Mouse (Mus musculus) forebrain, embryonic 12.5 days (tissue): Measurements from ENCODE around the gene Rogdi. TPM values are rescaled to one million over a fixed set of nuclear protein-coding genes. Genes with fewer than 3 reads are reported as not detected.

ENCODE experiments used
- ATAC-seq: fragments of 200-750 bp; cut with Nextera tagmentation; 2 replicates; pipeline ENCODE4 v1.8.0; 2017; ENCODE audit warnings: moderate TSS enrichment; ENCODE audit not compliant: low FRiP score
- H3K27ac ChIP-seq: fragments of 300-500 bp; sonication (generic); 2 replicates; pipeline ENCODE4 v1.5.1; 2016; ENCODE audit warnings: mild to moderate bottlenecking
- H3K27me3 ChIP-seq: fragments of 300-500 bp; sonication (generic); 2 replicates; pipeline ENCODE4 v1.6.1; 2016; ENCODE audit warnings: mild to moderate bottlenecking
- H3K36me3 ChIP-seq: fragments of 300-500 bp; sonication (generic); replicated peaks from 2 replicates; pipeline ENCODE4 v1.6.1; 2016; ENCODE audit warnings: mild to moderate bottlenecking
- H3K4me1 ChIP-seq: fragments of 300-500 bp; sonication (generic); 2 replicates; pipeline ENCODE4 v1.6.1; 2016
- H3K4me2 ChIP-seq: fragments of 300-500 bp; sonication (generic); 2 replicates; pipeline ENCODE4 v1.6.1; 2016; ENCODE audit warnings: mild to moderate bottlenecking, moderate library complexity
- H3K4me3 ChIP-seq: fragments of 300-500 bp; sonication (generic); replicated peaks from 2 replicates; pipeline ENCODE4 v1.5.1; 2016; ENCODE audit warnings: mild to moderate bottlenecking
- H3K9ac ChIP-seq: fragments of 300-500 bp; sonication (generic); 2 replicates; pipeline ENCODE4 v1.6.1; 2016; ENCODE audit warnings: mild to moderate bottlenecking
- H3K9me3 ChIP-seq: fragments of 300-500 bp; sonication (generic); 2 replicates; pipeline ENCODE4 v1.6.1; 2016
- WGBS: fragments of 180-500 bp; shearing (Covaris S2); methylation state at CpG from one replicate; pipeline ENCODE4 v1.1.7; 2016; 5-methylcytosine and 5-hydroxymethylcytosine counted together
- polyA plus RNA-seq: library from polyadenylated mRNA; unstranded; fragments of >200 nt; fragmentation: Nextera tagmentation; extraction: Ambion mirVana; gene quantifications from 2 replicates; pipeline ENCODE4 v1.2.1, GENCODE M21; 2016

Rogdi gene
- polyA plus RNA-seq, 1 experiment from 2014 or later = 80.2 TPM

DNA sequence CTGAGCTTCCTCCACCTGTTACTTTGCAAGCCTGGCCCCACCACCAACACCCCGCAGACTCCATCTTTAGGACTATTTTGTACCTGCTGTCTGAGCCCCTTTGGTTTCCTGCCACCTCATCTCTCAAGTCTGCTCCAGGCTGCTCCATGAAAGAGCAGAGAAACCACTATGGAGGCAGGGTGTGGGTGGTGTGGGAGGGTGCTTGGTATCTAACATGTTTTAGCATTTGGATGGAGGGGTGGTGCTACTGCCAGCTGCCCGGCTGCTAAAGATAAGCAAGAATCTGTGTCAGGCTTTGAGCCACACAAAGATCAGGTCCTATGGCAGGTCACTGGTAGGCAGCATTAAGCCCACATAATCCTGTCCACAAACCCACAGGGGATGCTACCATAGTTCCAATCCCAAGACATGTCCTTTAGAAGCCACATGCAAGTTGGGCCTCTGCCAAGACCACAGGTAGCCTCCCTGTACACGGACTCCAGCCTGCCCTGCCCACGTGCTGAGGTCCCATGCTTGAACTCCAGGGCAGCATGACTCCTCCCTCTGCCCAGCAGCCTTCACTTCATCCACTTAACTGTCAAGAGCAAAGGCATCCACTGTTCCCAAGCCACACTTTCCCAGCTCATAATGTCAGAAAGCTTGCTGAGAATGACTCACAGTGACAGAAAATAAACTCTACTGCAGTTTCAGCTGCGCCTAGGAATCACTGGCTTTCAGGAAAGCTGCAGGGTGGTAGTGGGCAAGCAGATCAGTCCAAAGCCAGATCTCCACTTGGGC lies 34.9 kb downstream of the Rogdi start:
- H3K27ac ChIP-seq = no peak overlapping the region
- H3K4me3 ChIP-seq = no peak overlapping the region
- no peaks in the 10 kb centered on the region for H3K4me1 ChIP-seq
- H3K27me3 ChIP-seq = no peaks in the 10 kb centered on the region
- no peaks in the 10 kb centered on the region for H3K36me3 ChIP-seq
- no peak overlapping the region for H3K9ac ChIP-seq
- no peak for ATAC-seq
- H3K4me2 ChIP-seq = no peak overlapping the region
- no peaks in the 10 kb centered on the region for H3K9me3 ChIP-seq
- WGBS = 80% methylated on average over 5 of the region's 5 CpGs

DNA sequence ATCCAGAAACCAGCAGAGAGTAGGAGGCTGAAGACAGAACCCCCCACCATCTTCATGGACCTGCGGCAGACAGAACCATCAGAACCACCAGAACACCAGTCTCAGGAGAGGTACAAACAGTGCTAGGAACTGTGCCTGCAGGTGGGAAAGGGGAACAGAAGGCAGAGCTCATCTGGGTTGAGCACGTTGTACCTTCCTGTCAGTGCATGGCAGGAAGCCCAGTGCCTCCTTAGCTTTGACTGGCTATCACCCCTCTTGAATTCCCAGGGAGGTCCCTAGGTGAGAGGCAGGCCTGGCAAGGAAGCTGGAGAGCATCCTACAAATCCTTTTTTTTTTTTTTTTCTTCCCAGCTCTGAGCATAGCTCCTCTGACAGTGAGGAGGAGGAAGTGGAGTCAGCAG lies 37.2 kb downstream of the Rogdi start:
- no peak for ATAC-seq
- Histone ChIP-seq H3K27me3 (no peaks in the 10 kb centered on the region), H3K27ac (no peak overlapping the region), H3K4me3 (no peak overlapping the region), H3K36me3 (no peaks in the 10 kb centered on the region), H3K9ac (no peak overlapping the region), H3K9me3 (no peaks in the 10 kb centered on the region), H3K4me2 (no peak overlapping the region), H3K4me1 (no peaks in the 10 kb centered on the region)
- 79% methylated on average over 2 of the region's 2 CpGs for WGBS

DNA sequence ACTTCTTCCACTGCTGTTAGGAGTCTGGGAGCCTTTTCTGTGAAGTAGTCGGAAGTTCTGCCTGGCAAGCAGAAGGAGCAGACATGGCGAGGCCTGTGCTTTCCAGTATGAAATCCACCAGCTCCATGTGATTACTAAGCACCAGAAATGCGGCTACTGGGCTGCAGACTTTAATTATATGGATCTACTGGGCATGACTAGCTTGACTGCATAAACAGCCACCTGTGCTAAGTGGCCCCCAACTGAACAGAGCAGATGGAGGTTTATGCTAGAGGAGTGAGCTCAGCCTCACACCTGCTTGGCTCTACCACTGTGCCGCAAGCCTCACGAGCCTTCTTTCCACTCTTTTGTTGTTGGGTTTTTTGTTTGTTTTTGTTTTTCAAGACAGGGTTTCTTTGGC lies 38.8 kb downstream of the Rogdi start:
- WGBS = 77% methylated on average over 5 of the region's 5 CpGs
- 0 out of 2 replicates have a peak, but pooled peaks cover 3% of the 10 kb centered on the region for H3K36me3 ChIP-seq
- H3K4me3 ChIP-seq = no peak overlapping the region
- H3K27me3 ChIP-seq = no peaks in the 10 kb centered on the region
- H3K27ac ChIP-seq = no peak overlapping the region
- no peaks in the 10 kb centered on the region for H3K4me1 ChIP-seq
- H3K9me3 ChIP-seq = no peaks in the 10 kb centered on the region
- no peak overlapping the region for H3K4me2 ChIP-seq
- no peak for ATAC-seq
- H3K9ac ChIP-seq = no peak overlapping the region

DNA sequence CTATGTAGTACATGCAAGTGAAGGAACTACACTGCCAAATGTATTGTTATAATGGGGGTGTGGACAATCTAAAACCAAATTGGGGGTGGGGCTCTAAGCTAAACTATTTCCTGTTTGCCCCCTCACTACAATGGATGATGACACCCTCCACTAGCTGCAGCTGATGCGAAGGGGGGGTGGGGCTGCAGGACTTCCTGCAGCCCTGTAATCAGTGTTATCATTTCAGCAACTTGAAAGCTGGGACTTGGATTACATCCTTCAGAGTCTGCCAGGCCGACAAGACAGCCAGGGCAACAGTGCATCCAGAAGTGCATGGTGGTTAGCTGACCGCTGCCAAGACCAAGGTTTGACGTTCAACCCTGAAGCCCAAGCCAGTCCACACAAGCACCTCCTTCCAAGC lies 41.7 kb downstream of the Rogdi start:
- H3K4me2 ChIP-seq = no peak overlapping the region
- no peaks in the 10 kb centered on the region for H3K4me1 ChIP-seq
- no peaks in the 10 kb centered on the region for H3K27me3 ChIP-seq
- H3K27ac ChIP-seq = no peak overlapping the region
- no peaks in the 10 kb centered on the region for H3K9me3 ChIP-seq
- WGBS = 85% methylated on average over 4 of the region's 4 CpGs
- H3K9ac ChIP-seq = no peak overlapping the region
- no peak for ATAC-seq
- H3K4me3 ChIP-seq = no peak overlapping the region
- peaks cover 3% of the 10 kb centered on the region; the same call in 1 of the 2 replicates for H3K36me3 ChIP-seq

DNA sequence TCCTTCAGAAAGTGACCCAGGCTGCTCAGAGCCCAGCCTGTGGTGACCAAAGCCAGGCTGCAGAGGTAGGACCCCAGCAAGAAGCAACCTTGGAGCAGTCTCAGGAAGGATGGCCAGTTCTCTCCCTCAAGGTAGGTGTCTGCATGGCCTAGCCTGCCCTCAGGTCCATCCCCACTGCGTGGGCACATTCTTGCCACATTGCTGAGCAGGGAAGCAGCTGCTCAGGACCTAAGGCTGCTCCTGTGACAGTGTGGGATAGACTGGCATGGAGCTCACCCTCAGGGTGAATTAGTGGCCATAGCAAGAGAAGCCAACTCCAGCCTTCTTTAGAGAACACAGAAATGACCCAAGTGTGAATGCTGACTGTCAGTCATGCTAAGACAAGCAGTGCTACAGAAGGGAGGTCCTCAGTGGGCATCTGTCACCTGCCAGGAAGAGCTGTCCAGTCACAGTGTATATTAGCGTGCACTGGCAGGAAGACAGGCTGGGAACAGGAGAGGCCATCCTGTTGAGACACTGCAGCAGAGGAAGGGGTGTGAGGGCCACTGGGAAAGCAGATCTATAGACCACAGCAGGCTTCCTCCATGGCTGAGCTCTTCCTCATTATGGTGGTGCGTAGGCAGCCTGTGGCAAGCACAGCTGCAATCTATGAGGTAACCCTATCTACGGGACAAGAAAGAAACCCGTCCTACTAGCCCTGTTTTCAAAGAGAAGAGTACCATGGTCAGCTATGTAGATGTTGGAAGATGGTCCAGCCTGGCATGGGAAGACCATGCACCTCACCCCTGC lies 44.1 kb downstream of the Rogdi start:
- H3K27me3 ChIP-seq = no peaks in the 10 kb centered on the region
- H3K9ac ChIP-seq = no peak overlapping the region
- H3K4me3 ChIP-seq = no peak overlapping the region
- H3K4me2 ChIP-seq = no peak overlapping the region
- no peak for ATAC-seq
- H3K36me3 ChIP-seq = peaks cover 3% of the 10 kb centered on the region; the same call in 1 of the 2 replicates
- no peaks in the 10 kb centered on the region for H3K9me3 ChIP-seq
- peaks cover 7% of the 10 kb centered on the region for H3K4me1 ChIP-seq
- 88% methylated on average over 5 of the region's 5 CpGs for WGBS
- H3K27ac ChIP-seq = no peak overlapping the region

DNA sequence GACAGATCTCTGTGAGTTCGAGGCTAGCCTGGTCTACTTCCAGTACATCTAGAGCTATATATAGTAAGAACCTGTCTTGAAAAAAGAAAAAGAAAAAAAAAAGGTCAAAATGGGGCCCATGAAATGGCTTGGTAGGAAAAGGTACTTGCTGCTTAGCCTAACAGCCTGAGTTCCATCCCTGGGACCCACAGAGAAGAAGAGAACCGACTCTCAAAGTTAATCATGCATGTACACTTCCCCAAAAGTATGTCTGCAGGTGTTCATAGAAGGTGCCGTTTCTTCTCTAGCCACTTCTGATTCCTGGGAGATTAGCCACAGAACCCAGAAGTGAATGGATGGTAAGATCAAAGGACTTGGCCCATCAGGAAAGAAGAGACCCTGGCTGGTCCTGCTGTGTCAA lies 44.9 kb downstream of the Rogdi start:
- ATAC-seq = no peak
- Histone ChIP-seq H3K36me3 (peaks cover 3% of the 10 kb centered on the region; the same call in 1 of the 2 replicates), H3K27me3 (no peaks in the 10 kb centered on the region)

DNA sequence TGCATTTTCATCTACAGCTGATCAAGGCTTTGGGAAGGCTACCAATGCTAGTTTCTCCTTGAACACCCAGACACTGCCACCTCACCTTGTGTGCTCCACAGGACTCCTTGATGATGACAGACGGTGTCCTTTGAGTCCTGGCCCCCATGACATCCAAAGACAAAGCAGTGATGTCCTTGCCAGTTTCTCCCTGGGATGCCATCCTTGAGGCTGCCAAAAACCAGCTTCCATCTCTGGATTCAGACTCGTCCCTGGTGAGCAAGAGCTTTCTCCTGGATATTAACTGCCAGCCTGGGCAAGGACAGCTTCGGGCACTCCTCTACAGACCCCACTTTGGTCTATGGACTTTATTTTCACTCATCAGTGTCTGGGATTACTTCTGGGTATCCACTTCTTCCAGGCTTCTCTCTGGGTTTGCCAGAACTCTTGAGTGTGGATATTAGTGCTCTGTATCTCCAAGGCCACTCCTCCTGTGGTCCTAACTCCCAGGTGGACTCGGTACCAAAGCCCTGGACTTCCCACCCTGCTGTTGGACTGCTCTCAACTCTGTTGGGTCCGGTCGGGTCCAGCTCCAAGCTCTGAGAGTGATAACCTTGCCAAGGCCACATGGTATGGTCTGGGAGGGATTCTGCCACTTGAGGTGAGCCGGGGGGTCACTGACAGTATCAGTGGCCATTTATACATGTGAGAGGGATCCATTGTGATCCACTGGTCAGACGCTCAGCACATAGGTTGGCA lies 47.8 kb downstream of the Rogdi start:
- Histone ChIP-seq H3K4me1 (peaks cover 21% of the 10 kb centered on the region), H3K9me3 (no peaks in the 10 kb centered on the region), H3K4me2 (peak overlapping the region; percentile 85), H3K36me3 (peaks cover 3% of the 10 kb centered on the region), H3K9ac (0 out of 2 replicates have a peak overlapping the region, but pooled peaks have one; percentile 83), H3K27ac (no peak overlapping the region), H3K4me3 (no peak overlapping the region), H3K27me3 (no peaks in the 10 kb centered on the region)
- ATAC-seq = no peak
- 91% methylated on average over 8 of the region's 8 CpGs for WGBS

More for the DNA sequence above, 44.9 kb downstream of the Rogdi start:
- Histone ChIP-seq H3K27ac (no peak overlapping the region), H3K9me3 (no peaks in the 10 kb centered on the region), H3K4me3 (no peak overlapping the region), H3K4me2 (no peak overlapping the region), H3K9ac (no peak overlapping the region), H3K4me1 (peaks cover 8% of the 10 kb centered on the region)
- 78% methylated on average over 3 of the region's 3 CpGs for WGBS

DNA sequence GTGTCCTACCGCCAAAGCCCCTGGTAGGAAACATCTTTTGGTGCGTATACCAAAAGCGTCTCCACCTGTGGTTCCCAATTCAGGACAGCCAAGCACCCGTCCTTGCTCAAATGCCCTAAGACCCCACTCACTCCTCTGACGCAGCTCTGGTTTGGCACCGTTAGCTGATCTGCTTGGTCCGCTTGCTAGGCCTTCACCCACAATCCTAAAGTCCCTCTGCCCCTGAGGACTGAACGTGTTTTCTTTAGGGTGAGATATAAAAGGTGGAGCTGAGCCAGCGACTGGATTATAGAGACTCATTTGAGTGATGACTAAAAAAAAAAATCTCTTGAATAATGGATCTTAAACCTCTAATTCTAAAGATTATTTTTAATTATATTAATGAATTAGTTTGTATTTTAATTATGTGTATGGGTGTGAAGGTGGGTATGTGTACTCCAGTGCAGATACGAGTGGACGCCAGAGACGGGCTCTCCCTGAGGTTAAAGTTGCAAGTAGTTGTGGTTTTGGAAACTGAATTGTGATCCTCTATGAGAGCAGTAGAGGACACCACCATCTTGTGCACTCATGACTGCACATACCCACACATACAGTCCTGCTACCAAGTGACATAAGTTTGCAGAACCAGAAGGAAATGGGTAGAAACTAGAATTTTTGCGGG lies 48.5 kb downstream of the Rogdi start:
- Histone ChIP-seq H3K36me3 (peaks cover 10% of the 10 kb centered on the region), H3K9ac (peak overlapping the region; percentile 83), H3K4me2 (peak overlapping the region; percentile 85), H3K4me1 (peaks cover 21% of the 10 kb centered on the region), H3K27me3 (no peaks in the 10 kb centered on the region), H3K4me3 (peak overlapping the region; percentile 93), H3K27ac (peak overlapping the region; percentile 85), H3K9me3 (no peaks in the 10 kb centered on the region)
- peak; percentile 5; the same call in 1 of the 2 replicates for ATAC-seq
- WGBS = 25% methylated on average over 13 of the region's 13 CpGs

DNA sequence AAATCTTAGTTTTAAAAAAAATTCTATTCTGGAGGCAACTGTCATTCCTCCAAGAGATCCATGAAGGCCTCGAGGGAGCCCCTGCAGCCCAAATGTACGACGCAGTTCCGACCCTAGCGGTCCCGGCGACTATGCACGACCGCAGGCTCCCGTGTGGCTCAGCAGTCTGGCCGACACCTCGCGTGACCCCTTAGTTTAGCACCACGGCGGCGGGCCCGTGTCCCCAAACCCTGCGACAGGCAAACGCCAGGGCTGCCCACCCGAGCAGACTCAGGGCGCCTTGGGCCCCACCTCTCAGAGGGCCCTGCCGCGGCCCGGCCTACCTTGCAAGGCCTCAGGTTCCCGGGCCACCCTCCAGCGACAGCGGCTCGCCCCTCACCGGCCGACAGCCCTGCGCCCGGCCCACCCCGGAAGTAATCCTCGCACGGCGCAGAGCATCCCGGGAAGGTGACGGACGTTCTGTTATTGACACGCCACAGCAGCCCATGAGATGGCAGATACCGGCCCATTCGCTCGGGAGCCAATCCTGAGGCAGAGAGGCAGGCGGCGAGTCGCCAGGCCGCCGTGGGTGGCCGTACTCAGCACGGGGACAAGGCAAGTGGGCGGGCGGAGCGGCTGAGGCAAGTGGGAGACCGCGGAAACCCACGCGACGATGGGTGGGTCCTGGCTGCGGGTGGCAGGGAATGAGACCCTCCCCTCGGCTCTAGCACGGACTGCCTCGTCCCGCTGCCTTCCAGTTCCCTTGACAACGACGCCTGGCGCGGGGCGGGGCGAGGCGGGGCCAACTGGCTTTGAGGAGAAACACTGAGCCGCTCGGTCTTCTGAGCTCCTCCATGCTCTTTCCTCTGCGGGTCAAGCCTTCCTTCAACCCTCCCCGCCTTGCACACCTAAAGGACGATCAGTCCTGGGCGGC lies 49.3 kb downstream of the Rogdi start, which contains the start of gene Anks3:
Gene Anks3 (minus strand): TSS at position 409 of the 913 bp plus-strand sequence.
- H3K9ac ChIP-seq = peak within 1 kb of the TSS; percentile 83
- H3K27me3 ChIP-seq = no peaks in the 10 kb centered on the region
- under 1% methylated on average over 71 of the region's 76 CpGs for WGBS
- H3K9me3 ChIP-seq = no peaks in the 10 kb centered on the region
- peak within 1 kb of the TSS; percentile 85 for H3K4me2 ChIP-seq
- H3K4me3 ChIP-seq = peak within 1 kb of the TSS; percentile 93
- peaks cover 8% of the 10 kb centered on the region for H3K36me3 ChIP-seq
- H3K4me1 ChIP-seq = peaks cover 21% of the 10 kb centered on the region
- H3K27ac ChIP-seq = peak within 1 kb of the TSS; percentile 85
- ATAC-seq = peak; percentile 99

DNA sequence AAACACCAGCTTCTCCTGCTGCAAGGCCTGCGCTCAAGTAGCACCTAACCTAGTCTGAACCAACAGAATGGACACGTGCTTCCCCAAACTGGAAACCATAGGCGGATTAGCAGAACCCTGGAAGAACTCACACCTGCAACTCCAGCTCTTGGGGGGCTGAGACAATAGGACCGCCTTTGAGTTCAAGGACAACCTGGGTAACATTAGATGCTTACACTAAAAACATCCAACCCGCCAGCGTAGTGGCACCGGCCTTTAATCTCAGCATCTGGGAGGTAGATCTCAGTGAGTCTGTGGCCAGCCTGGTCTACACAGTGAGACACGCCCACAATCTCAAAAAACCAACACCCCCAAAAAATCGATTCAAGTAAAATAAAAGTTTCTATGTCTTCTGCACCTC lies 50.0 kb downstream of the Rogdi start:
- Histone ChIP-seq H3K4me2 (peak overlapping the region; percentile 85), H3K9ac (peak overlapping the region; percentile 83), H3K4me3 (peak overlapping the region; percentile 93), H3K36me3 (peaks cover 8% of the 10 kb centered on the region; the same call in 1 of the 2 replicates), H3K27ac (no peak overlapping the region), H3K27me3 (no peaks in the 10 kb centered on the region), H3K9me3 (no peaks in the 10 kb centered on the region), H3K4me1 (peaks cover 21% of the 10 kb centered on the region)
- 40% methylated on average over 9 of the region's 9 CpGs for WGBS
- ATAC-seq = no peak

DNA sequence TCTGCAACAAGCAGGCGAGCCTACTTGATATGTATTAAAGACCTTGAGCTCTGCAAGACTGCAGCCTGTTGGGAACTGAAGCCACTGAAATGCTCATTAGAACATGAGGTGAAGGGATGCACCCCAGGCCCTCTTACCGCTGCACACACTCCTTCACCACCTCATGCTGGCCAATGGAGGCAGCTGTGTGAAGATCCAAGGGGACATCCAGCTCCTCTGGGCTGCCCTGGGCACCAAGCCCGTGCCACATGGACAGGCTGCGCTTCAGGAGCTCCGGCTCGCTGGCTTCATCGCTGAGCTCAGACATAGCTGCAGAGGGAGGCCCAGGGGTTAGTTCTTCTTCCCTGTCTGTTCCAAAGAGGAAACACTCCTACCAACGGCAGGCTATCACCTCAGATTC lies 53.1 kb downstream of the Rogdi start:
- Histone ChIP-seq H3K9me3 (no peaks in the 10 kb centered on the region), H3K36me3 (peaks cover 37% of the 10 kb centered on the region), H3K4me2 (no peak overlapping the region), H3K9ac (no peak overlapping the region), H3K4me3 (no peak overlapping the region), H3K27me3 (no peaks in the 10 kb centered on the region), H3K4me1 (peaks cover 17% of the 10 kb centered on the region), H3K27ac (no peak overlapping the region)
- no peak for ATAC-seq
- 93% methylated on average over 8 of the region's 8 CpGs for WGBS
